Mouse (Mus musculus) inflammation-experienced regulatory T-cells, adult 6 months (primary cell): ENCODE results near the gene Gpr107. TPM values are rescaled to one million over a fixed set of nuclear protein-coding genes. Genes with fewer than 3 reads are reported as not detected.

ENCODE experiments used
- ATAC-seq: one replicate; pipeline ENCODE4 v1.8.0; 2017
- polyA plus RNA-seq, 3 experiments: library from polyadenylated mRNA; unstranded; fragments of 100-300 nt; shearing (Covaris generic); gene quantifications; one replicate each; pipeline ENCODE4 v1.2.1; 2017

Gene Gpr107
- polyA plus RNA-seq, 3 experiments from 2014 or later = 49.2 to 57.0 (median 50.5) TPM

DNA sequence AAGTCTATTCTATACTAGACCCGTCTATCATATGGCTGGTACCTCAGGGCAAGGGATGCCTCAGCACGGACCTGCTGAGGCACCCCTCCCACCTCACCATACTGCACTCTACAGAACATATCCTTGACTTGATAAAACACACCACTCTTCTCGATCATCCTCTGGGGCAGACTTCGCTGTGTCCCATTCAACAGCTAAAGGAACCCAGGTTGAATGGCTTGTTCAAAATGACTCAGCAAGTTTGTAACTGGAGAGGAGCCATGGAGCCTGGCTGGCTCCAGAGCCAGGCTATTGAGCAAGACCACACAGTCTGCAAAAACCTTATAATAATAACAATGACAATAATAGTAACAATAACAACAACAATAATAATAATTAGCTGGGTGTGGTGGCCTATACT is 24.2 kb upstream of the Gpr107 start:
- ATAC-seq = no peak

DNA sequence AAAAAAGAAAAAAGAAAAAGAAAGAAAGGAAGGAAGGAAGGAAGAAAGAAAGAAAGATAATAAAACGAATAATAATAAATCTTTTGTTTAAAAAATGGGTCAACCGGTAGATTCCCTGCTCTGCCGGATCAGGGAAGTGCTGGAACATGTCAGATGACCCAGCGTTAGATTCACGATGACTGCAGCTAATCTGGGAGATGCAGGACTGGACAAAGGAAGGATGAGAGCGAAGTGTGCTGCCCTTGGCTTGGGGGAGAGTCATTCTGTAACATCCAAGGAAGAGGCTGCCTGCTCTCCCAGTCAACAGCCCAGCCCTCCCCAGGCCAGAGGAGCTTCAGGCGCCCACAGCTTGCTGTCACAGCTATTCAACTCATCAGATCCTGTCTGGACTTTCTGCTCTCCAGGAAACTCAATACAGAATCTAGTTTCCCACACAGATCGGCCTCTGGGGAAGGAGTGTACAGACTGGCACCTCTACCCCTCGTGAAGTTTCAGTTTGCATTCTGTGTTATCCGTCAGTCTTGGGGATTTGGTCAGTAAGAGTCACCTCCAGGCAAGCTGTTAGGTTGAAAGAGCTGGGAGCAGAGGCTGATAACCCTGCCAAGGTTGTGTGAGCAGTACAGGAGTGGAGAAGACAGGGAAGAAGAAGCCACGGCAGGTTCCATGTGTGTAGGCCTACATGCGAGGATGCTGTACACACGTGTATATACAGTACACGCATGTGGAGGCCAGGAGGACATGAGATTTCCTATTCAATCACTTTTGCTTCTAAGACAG is 22.2 kb upstream of the Gpr107 start:
- no peak for ATAC-seq

DNA sequence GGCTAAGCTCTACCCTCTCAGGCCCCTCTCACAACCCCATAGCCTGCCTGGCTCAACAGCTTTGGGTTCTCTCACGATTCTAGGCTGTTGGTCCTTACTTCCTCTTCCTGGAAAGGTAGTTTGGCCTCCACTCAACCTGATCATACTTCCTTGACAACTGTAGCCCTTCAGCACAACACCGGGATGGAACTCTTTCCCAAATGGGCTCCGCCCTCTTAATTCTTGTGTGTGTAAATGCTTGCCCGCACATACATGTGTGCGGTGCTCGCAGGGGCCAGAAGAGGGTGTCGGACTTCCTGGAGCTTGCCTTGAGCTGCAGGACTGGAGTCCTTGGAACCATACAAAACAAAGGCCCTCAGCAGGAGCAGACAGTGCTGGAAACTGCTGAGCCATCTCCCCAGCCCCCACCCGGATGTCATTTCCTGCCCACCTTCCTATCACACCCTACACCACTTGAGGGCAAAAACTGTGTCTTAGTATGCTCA is 21.3 kb upstream of the Gpr107 start:
- ATAC-seq = peak; percentile 91

DNA sequence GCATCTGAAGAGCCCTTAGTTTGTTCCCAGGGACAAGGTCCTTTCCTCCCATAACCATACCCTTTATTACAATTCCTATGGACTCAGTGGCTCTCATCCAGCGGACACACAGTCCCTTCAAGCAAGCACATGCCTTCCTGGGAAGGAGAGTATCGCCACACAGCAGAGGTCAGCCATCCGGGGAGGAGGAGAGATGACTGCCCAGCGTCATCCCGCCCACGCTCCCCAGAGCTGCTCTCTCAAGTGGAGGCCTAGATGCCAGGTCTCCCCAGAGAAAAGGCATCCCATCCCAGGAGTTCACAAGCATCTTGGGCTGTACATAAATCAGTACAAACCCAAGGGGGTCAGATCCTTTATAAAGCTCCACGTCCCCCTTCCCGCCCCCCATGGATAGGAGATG is 19.4 kb upstream of the Gpr107 start:
- ATAC-seq = no peak

DNA sequence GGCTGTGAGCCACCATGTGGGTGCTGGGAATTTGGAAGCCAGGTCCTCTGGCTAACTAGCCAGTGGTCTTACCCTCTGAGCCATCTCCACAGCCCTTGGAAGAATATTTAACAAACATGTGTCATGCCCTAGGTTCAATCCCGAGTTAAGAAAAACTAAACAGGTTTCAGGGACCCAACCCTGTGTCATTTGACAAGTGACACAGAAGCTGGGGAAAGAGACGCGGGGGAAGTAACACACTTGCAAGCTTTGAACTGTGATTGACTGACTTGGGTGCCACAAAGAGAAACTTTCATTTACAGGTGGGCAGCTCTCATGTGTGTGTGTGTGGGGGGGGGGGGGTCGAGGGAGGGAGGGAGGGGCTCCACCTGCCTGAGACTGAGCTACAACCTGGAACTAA is 18.1 kb upstream of the Gpr107 start:
- no peak for ATAC-seq

DNA sequence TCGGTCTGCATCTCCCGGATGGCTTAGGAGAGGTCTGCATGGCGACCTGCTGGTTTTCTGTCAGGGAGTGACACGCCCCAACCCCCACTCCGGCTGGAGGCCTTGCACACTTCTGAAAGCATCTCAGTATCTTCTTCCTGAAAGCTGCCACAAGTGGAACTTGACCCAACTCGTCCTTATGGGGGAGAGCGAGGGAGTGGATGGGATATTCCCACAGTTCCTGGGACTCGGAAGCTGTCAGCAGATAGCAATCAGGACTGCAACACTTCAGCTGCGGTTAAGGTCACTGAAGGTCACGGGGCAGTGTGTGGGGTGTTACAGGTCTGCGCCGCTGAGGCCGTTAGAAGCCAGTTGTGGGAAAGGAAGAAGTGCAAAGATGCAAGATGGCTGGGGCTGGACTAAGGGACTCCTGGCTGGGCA is 16.6 kb upstream of the Gpr107 start:
- no peak for ATAC-seq

DNA sequence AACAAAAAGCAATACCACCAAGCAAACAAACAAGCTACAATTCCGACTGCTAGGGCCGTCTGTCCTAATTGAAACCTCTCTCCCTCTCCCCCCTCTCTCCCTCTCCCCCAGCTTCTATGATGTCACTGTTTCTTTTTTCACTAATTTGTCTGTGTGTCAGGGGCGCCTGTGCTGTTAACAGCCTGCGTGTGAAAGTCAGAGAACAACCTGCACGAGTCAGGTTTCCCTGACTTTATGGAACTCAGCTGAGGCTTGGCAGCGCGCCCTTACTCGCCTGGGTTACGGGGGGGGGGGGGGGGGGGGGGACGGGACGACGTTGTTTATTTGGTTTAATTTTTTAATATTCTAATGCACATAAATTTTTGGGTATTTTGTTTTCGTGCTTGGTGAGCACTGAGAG is 15.8 kb upstream of the Gpr107 start:
- ATAC-seq = peak; percentile 36

DNA sequence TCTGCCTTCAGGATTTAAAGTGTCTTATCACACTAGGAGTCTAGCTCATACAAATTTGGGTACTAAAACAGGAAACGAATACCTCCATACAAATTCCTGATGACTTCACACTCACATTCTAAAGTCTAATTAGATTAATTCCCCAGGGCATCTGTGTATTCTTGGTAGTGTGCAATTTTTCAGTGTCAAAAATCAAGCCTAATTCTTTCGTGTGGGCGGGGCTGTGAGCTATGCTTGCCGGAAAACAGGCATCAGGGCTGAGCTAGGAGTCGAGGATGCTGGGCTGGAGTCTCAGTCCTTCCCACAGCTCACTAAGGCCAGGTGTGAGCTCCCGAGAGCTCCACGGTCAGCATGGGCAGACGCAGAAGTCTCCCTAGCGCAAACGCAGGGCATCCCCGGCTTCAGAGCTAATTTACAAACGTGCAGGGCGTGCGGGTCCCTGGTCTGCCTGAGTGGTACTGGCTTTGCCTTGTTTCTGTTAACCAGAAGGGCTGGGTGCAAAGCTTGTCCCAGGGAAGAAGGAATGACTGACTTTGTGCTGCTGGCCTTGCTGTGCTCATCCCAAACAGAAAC is 15.0 kb upstream of the Gpr107 start:
- no peak for ATAC-seq

DNA sequence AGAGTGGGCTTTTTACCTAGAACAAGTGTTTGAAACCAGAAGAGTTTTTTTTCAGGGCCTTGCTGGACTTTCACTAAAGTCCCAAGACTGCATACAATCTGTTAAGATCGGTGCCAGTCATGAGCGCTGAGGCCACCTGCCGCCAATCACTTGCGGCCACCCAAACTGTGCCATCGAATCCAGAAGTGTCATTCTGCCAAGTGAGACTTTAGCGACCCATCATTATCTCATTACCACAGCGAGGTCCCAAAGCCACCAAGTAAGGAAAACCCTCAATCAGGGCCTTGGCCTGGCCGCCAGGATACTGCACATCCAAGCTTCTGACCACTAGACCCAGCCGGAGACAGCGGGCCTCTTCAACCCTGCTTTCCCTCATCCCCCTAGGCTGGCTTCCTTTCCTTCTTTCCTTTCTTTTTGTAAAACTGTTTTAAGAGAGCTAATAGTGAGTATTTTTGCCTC is 12.9 kb upstream of the Gpr107 start:
- no peak for ATAC-seq

DNA sequence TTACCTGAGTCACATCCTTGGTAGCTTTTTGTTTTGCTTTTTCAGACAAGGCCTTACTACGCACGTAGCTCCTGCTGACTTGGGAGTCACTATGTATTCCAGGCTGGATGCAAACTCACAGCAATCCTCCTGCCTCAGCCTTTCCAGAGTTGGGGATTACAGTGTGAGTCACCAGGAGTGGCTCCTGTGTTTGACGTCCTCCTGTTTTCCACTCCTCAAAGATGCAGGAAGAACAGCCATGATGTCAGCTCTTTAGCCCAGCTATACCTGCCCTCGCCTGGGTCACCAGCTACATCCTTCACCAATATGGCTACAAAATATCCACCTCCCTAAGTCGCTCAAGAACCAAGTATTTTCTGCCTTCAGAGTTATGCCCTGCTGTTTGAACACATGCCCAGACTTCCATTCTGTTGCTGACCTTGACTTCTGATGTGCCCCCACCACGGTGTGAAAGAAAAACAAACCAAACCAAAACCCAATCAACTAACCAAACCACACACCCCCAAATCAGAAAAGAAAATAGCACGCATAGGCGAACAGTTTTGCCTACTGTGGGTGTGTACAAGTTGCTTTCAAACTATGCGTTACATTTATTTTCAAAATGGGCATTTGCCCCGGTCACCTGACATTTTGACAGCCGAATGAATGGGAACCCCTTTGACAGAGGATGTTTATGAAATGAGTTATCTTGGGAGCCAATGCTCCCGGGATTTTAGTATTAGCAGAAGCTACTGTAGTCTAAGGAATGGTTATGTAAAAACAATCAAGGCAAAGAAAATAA is 11.9 kb upstream of the Gpr107 start:
- ATAC-seq = no peak

DNA sequence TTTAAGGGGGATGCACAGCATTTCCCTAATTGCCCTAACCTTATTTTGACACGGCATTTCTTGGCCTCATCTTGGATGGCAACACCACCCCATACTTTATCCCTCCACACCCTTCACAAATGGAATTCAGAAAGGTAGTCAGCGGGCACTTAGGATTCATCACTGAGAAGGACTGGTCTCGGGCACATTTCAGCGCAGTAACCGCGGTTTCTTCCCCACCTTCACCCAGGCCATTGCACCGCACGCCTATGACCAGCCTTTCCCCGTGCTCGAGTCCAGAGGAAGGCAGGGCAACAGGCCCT is 11.4 kb upstream of the Gpr107 start:
- no peak for ATAC-seq

DNA sequence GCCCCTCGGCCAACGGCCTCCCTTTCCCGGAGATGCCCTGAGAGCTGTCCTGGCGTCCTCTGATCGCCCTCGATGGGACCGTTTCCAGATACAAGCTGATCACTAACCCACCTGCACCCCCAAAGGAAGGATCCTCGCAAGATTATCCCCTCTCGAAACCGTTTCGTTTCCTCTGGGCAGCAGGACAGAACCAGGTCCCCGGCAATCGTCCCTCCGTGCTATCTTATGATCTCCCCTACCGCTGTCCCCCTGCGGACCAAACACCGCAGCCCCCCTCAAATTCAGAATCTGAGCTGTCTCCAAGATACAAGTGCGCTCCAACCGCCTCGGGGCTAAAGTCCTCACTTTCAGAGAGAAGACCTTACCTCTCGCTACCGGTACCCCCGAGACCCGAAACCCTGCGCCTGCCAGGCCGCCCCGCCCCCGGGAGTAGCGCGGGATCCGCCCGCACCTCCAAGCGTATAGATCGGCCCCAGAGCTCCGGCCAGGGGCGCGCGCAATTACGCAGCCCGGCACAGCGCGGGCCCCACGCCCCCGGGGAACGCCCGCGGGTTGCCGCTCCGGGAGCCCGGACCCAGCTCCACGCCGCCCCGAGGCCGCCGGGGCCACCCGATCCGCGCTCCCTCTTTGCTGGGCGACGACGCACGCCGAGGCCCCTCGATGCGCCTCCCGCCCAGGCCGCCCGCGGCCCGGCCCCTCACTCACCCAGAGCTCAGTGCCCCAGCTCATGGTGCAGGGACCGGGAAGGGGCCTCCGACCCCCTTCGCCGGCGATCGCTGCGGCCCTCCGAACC is 10.8 kb upstream of the Gpr107 start:
- no peak for ATAC-seq

DNA sequence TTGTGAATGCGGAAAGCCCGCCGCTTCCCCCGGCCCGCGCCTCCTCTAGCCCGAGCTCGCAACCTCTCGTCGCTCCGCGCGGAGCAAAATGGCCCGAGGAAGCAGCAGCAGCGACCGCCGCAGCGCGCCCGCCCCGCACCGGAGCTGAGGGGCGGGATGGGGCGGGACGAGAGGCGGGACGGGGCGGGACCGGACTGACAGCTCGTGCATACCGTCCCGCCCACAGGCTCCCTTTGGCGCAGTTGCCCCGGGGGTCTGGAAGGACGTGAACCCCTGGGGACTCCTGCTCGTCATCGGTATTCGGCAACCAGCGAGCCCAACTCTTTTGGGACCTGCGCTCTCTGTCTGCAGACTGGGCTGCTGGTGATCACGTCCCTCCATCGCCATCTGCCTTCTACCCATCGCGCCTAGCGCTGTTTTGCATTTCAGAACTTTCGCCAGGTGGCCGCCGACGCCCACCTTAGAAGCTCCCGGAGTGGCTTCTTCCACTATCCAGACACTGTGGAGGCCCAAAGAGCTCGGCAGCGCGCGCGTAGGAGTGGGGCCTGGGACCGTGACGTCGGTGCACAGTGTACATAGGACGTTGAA is 10.2 kb upstream of the Gpr107 start, which contains the start of gene Fnbp1:
TSS of gene Fnbp1 (minus strand) at position 142 of the 588 bp plus-strand sequence.
- peak; percentile 53 for ATAC-seq

DNA sequence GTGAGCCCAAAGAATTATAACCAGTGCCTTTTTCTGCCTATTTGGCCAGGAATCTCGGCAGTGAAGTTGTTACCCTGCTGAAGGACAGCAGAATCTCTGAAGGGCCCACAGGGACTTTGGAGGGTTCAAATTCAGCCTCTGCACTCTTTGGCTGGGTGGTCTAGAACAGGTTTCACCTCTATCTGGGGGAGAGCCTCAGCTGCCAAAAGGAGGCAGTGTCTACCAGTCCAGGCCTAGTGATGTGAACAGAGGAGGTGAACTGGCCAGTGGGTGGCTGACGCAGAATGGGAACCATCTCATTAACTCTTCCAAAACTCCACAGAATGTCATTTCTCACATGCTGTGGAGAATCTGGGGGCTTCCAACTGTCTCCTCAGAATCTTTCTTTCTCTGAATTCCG is 9.6 kb upstream of the Gpr107 start:
- no peak for ATAC-seq

DNA sequence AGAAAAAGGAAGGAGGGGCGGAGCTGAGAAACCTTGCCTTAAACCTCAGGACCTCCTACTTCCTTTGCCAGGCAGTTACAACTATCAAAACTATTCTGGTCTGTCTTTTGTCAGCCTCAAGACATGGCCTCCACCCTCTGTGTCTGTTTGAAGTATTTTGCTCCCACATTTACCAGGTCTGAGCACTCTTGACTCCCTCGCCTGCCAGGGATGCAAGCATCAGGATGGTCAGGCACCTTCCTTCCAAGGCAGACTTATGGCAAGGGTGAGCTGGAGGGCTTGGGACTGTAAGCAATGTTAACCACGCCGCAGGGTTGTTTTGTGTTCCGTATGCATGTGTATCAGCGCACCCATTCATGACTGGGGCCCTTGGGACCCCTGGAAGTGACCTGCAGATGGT is 8.8 kb upstream of the Gpr107 start:
- peak; percentile 65 for ATAC-seq

DNA sequence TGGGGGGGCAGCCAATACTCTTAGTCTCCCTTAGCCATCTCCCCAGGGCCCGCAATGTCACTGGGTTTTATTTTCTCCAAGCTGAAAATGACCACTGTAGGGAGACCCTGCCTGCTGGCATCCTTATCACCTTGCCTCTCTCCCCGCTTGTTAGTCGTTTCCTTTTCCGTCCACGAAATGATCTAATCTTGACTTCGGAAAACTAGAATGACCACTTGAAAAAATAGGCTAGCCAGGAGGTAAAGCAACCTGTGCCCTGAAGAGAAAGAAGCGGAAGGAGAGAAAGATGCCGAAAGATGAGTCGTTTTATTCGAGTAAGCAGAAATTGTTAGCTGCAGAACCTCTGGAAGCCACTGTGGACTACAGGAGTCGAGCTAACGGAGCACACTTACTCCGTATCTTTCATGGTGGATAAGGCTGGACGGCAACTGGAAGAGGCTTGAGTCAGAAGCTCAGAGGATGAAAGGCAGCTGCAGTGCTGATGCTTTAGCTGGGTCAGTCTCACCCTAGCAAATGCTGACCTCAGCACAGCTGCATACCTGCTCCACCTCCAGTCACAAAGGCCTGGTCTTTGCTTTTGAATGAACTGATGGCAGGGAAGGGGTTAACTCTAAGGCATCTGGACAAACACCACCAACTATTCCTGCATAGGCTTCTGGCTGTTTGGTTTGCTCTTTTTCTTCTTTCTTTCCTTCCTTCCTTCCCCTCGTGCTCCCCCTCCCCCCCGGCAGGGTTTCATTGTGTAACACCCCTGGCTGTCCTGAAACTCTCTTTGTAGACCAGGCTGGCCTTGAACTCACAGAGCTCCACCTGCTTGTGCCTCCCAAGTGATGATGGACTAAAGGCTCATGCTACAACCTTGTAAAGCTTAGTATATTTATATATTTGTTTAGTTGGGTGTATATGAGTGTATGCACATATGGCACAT is 8.1 kb upstream of the Gpr107 start:
- ATAC-seq = no peak

DNA sequence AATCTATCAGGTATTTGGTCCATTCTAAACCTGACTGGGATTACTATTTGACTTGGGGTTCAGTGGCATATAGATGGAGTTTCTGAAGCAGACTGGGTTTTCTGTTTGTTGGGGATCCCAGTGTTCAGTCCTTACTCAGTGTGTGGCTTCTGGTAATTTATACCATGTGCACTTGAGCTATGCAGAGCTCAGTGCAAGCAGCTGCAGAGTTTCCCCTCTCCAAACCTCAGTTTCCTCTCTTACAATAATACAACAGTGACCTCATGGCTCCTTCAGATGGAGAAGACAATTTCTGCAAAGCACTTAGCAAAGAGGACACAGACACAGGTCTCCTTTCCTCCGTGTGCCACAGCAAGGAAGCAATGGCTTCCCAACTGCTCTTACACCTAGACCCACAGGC is 7.2 kb upstream of the Gpr107 start:
- no peak for ATAC-seq

DNA sequence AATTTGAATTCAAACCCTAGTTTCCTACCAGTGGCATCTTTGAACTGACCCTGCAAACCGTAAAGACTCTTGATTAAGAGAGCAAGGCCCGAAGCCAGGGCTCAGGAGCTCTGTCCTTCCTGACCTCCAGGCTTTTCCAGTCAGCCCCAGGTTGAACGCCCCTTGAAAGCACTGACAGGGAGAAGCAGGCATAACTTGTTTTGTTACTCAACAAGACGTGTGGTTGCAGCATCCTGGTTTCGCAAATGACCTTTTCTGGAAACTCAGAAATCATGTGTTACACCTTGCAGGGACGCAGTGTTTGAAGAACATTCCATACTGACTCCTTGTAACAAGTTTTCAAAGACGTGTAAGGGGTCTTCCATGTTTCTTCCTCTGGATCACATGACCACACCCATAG is 5.1 kb upstream of the Gpr107 start:
- no peak for ATAC-seq

DNA sequence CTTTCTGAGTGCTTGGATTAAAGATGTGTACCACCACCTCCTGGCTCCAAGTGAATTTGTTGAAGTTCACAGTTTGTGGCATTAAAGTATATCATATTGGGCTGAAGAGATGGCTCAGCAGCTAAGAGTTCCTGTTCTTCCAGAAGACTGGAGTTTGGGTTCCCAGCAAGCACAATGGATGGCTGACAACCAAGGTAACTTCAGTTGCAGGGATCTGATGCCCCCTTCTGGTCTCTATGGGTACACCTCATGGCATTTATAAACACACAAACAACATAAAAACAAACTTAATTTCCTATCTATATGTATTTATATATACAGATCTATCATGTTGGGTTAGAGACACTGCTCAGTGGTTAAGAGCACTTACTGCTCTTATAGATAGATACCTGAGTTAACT is 1.4 kb upstream of the Gpr107 start:
- no peak for ATAC-seq

DNA sequence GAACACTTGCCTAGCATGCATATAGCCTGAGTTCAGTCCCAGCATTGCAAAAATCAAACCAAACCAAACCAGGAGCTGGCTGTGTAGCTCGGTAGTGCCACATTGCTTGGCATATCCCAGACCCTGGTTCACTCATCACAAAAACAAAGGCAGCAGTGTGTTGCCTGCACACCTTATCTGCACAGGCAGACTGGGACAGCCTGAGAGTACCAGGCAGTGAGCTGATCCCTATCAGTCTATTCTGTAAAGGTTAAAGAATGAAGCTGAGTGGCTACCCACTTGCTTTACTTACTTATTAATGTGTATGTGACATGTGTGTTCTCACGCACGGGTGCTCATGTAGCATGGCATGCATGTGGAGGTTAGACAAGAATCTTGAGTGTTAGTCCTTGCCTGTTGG is 4.7 kb downstream of the Gpr107 start:
- no peak for ATAC-seq
